Mouse (Mus musculus): ENCODE measurements at regions not wholly inside any gene's neighbourhood (a gene's known extent, or its start where the extent isn't known, plus 50 kb on each side); places are given as distances from the start of the nearest gene placed in this dataset.

DNA sequence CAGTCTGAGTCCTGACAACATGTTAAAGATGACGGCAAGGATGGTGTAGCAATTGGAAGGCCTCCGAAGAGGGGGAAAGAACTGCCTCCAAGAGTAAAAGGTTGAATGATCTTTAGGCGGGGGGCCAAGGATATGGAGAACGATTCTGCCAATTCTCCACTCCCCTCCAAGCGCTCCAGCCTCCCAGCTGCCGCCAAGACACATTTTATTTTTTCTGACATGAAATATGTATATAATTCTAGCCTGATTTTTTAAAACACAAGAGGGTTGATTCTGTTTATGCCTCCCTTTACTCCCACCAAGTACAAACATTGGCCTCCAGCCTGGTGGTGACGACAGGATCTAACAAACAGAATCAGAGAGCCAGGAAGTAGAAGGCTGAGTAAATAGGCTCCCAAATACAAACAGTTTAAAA lies 345.8 kb downstream of the Osr1 start:
- no peak for TF ChIP-seq CTCF (IDR thresholded peaks at IDR 0.05; ENCODE audit: borderline replicate concordance, insufficient read depth, low read length)
- no peak for TF ChIP-seq POLR2A (IDR thresholded peaks at IDR 0.05; ENCODE audit: low read depth, low read length)

Data from embryonic fibroblast, embryonic 13.5 days (primary cell).